Mouse (Mus musculus) urinary bladder, postnatal 0 days (tissue): ENCODE results near the gene Cdc42se2. TPM values are rescaled to one million over a fixed set of nuclear protein-coding genes. Genes with fewer than 3 reads are reported as not detected.

ENCODE experiments used
- polyA plus RNA-seq: library from polyadenylated mRNA; unstranded; fragments of >200 nt; fragmentation: Nextera tagmentation; extraction: Ambion mirVana; gene quantifications from 2 replicates; pipeline ENCODE4 v1.2.1, GENCODE M21; 2015

Cdc42se2 gene
- 28.8 and 31.5 TPM in 2 replicates for polyA plus RNA-seq

DNA sequence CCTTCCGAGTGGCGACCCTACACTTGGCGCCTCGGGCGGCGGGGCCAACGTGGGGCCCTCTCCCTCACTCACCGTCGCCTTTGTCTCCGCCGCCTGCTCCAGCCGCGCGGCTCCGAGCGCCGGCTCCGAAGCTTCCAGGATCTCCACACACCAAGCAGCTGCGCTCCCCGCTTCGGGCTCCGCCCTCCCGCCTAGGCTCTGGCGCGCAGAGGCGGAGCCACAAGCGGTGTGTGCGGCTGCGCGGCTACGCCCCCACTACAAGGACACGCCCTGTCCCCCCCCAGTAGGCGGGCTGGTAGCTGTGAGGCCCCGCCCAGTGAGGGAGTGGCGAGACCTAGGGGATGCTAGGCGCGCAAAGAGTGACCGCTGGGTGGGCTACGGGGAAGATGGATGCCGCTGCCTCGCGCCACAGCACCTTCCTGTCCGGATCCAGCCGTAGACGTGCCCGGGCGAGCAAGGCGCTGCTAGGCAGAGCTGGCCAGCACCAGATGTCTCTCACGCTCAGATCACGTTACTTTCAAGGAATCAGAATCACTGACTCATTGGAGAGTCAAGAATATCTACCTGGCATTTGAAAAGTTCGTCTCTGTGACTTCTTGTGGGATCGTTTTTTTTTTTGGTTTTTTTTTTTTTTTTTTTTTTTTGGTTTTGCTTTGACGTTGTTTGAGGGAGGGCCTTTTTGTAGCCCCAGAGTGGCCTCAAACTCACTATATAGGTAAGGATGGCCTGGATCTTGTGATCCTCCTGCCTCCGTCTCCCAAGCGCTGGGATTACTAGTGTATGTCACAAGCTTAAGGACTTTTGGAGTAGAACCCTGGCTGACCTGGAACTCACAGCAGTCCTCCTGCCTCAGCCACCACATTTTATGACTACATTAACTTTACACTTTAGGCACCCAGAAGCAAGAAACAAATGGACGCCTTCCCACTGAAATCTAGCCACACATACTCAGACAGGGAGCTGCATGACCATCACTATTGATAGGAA, at the start of gene Cdc42se2:
Gene Cdc42se2 (minus strand): TSS at position 188 of the 987 bp plus-strand sequence.

Other genes with a start within 250 kb of the Cdc42se2 start
- 4.5 and 4.9 TPM in 2 replicates for gene Lyrm7, start 73.2 kb upstream of the Cdc42se2 start, polyA plus RNA-seq
- gene Hint1, start 78.7 kb upstream of the Cdc42se2 start, polyA plus RNA-seq, result 714 and 792 TPM in 2 replicates
- 68.5 and 70.7 TPM in 2 replicates for gene Gpx3, start 114.8 kb upstream of the Cdc42se2 start, polyA plus RNA-seq
- 12.7 and 13.9 TPM in 2 replicates for gene Tnip1, start 175.2 kb upstream of the Cdc42se2 start, polyA plus RNA-seq
- 299 and 324 TPM in 2 replicates for gene Anxa6, start 245.8 kb upstream of the Cdc42se2 start, polyA plus RNA-seq